Mouse (Mus musculus) intestine, embryonic 16.5 days (tissue): ENCODE data around the gene Foxred2. TPM values are rescaled to one million over a fixed set of nuclear protein-coding genes. Genes with fewer than 3 reads are reported as not detected.

Source experiments
- ATAC-seq: fragments of 200-750 bp; cut with Nextera tagmentation; 2 replicates; pipeline ENCODE4 v1.8.0; 2017; ENCODE audit warnings: moderate TSS enrichment, moderate library complexity
- H3K27ac ChIP-seq: fragments of 300-500 bp; sonication (generic); 2 replicates; pipeline ENCODE4 v1.5.1; 2014; ENCODE audit warnings: mild to moderate bottlenecking, low read length
- H3K27me3 ChIP-seq: fragments of 300-500 bp; sonication (generic); replicated peaks from 2 replicates; pipeline ENCODE4 v1.6.1; 2014; ENCODE audit warnings: low read length, control low read depth, mixed read lengths; ENCODE audit not compliant: control insufficient read depth, insufficient read depth
- H3K36me3 ChIP-seq: fragments of 300-500 bp; sonication (generic); 2 replicates; pipeline ENCODE4 v1.6.1; 2014; ENCODE audit warnings: low read length, control low read depth; ENCODE audit not compliant: control insufficient read depth, insufficient read depth
- H3K4me1 ChIP-seq: fragments of 300-500 bp; sonication (generic); 2 replicates; pipeline ENCODE4 v1.6.1; 2014; ENCODE audit warnings: low read length, control low read depth, mixed read lengths; ENCODE audit not compliant: control insufficient read depth, insufficient read depth
- H3K4me2 ChIP-seq: fragments of 300-500 bp; sonication (generic); 2 replicates; pipeline ENCODE4 v1.6.1; 2014; ENCODE audit warnings: low read depth, low read length, control low read depth
- H3K4me3 ChIP-seq: fragments of 300-500 bp; sonication (generic); 2 replicates; pipeline ENCODE4 v1.5.1; 2014; ENCODE audit warnings: mild to moderate bottlenecking, low read length
- H3K9ac ChIP-seq: fragments of 300-500 bp; sonication (generic); 2 replicates; pipeline ENCODE4 v1.6.1; 2014; ENCODE audit warnings: low read depth, low read length
- H3K9me3 ChIP-seq: fragments of 300-500 bp; sonication (generic); 2 replicates; pipeline ENCODE4 v1.6.1; 2016; ENCODE audit warnings: low read length, control low read depth; ENCODE audit not compliant: control insufficient read depth
- WGBS: fragments of 180-500 bp; shearing (Covaris S2); extraction: QIAGEN DNeasy Blood & Tissue Kit; methylation state at CpG from one replicate; pipeline ENCODE4 v1.1.7; 2014; 5-methylcytosine and 5-hydroxymethylcytosine counted together
- polyA plus RNA-seq: library from polyadenylated mRNA; unstranded; fragments of >200 nt; fragmentation: Nextera tagmentation; extraction: Ambion mirVana; gene quantifications from 2 replicates; pipeline ENCODE4 v1.2.1, GENCODE M21; 2015

The Foxred2 gene
- polyA plus RNA-seq, 1 experiment from 2014 or later: 1.8 TPM

DNA sequence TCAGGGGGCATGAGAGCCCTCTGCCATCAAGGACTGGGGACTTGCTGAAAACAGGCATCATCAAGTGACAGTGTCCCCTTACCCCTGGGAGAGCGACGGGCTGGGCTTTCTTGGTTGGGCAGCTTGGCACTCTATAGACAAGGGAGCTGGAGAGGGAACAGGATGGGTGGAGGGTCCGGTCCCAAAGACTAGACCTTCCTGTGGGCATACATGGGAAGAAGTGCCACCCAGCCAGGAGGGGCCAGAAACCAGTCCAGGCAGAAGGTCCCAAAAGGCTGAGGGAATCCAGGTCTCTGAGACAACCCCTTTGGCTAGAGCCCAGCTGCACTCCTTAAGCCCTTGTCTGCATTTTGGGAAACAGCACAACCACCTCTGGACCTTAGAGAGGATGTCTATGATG lies 42.0 kb downstream of the Foxred2 start:
- Histone ChIP-seq H3K36me3 (peaks cover 21% of the 10 kb centered on the region; the same call in 1 of the 2 replicates), H3K9me3 (no peaks in the 10 kb centered on the region), H3K9ac (no peak overlapping the region), H3K4me3 (no peak overlapping the region), H3K27ac (no peak overlapping the region), H3K4me1 (peaks cover 9% of the 10 kb centered on the region), H3K27me3 (no peaks in the 10 kb centered on the region), H3K4me2 (no peak overlapping the region)
- WGBS: 95% methylated on average over 3 of the region's 3 CpGs
- no peak for ATAC-seq

DNA sequence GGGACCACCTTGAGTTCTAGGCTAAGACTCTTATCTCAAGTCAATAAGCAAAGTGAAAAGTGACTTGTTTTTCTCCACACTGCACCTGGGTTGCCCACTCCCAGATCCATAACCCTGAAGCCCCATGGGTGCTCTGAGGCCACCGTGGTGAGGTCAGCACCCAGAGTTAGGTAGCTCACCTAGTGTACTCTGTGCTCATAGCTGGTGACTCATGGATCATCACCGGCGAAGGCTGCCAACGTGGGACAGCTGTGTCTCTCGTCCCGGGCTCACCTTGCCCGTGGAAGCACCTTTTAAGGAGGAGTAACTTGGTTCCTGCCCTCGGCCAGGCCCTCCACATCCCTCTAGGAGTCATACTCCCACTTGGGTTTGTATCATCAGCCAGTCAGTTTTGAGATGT lies 43.5 kb downstream of the Foxred2 start:
- Histone ChIP-seq H3K36me3 (peaks cover 16% of the 10 kb centered on the region; the same call in 1 of the 2 replicates), H3K4me2 (no peak overlapping the region), H3K9me3 (no peaks in the 10 kb centered on the region), H3K27me3 (no peaks in the 10 kb centered on the region), H3K4me3 (no peak overlapping the region), H3K4me1 (peaks cover 9% of the 10 kb centered on the region), H3K9ac (no peak overlapping the region), H3K27ac (no peak overlapping the region)
- ATAC-seq: no peak
- 74% methylated on average over 8 of the region's 8 CpGs for WGBS

DNA sequence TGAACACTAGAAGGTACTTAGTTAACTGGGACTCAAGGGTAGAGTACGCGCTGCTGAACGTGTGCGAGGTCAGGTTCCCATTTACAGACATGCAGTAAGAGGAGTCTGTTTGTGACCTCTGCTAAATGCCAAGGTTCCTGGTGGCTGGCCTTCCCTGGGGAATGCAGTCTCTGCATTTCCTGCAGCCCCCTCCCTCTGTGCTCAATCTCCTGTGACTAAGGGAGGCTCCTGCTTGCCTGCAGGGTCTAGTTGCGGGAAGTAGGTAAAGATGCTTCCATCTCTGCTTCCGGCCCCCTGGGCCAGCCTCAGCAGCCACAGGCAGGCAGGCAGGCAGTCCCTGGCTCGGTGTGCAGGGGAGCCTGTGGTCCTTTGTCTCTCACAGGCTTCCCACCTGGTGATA lies 43.9 kb downstream of the Foxred2 start:
- ATAC-seq: no peak
- H3K9me3 ChIP-seq: no peaks in the 10 kb centered on the region
- 59% methylated on average over 7 of the region's 7 CpGs for WGBS
- H3K36me3 ChIP-seq: peaks cover 16% of the 10 kb centered on the region; the same call in 1 of the 2 replicates
- no peak overlapping the region for H3K27ac ChIP-seq
- H3K27me3 ChIP-seq: no peaks in the 10 kb centered on the region
- H3K4me2 ChIP-seq: no peak overlapping the region
- no peak overlapping the region for H3K9ac ChIP-seq
- no peak overlapping the region for H3K4me3 ChIP-seq
- peaks cover 9% of the 10 kb centered on the region for H3K4me1 ChIP-seq

DNA sequence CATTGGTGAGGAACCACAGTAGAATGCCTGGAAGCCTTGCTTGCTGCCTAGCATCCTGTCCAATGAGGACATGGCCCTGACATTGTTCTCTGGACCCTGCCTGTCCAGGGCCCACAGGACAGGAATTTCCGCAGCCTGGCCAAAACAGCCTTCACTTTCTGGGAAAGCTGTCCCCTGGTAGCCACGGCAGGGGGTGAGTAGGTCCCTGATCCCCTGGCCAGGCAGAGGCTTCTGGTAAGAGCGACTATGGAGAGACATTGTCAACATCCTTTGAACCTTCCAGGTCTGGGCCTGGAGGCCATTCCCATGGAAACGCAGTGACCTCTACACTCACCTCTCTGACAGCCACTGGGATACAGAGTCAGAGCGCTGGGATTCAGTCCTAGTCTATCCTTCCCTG lies 44.5 kb downstream of the Foxred2 start:
- no peak for ATAC-seq

DNA sequence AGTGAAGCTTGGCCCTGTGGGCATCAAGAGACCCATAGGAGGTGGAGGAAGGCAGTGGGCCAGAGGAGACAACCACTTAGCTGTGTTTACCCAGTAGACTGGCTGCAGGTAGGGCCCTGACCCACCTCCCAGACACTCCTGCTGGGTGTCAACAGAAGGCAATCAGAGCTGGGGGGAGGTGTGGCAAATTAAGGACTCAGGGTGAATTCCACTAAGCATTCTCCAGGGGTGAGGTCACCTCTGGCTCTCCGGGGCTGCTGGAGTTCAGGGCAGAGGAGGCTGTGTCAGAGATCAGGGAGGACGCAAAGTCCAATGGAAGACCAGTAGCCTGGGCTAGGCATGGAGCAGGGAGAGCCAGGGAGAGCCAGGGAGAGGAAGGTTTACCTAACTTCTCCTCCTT lies 45.5 kb downstream of the Foxred2 start:
- peak; percentile 64 for ATAC-seq
- 19% methylated on average over 2 of the region's 2 CpGs for WGBS
- Histone ChIP-seq H3K4me2 (no peak overlapping the region), H3K36me3 (peaks cover 16% of the 10 kb centered on the region; the same call in 1 of the 2 replicates), H3K4me3 (no peak overlapping the region), H3K4me1 (peaks cover 14% of the 10 kb centered on the region), H3K9me3 (no peaks in the 10 kb centered on the region), H3K9ac (peak overlapping the region; percentile 24; the same call in 1 of the 2 replicates), H3K27me3 (no peaks in the 10 kb centered on the region), H3K27ac (no peak overlapping the region; the same call in 1 of the 2 replicates)

More for the DNA sequence above, 44.5 kb downstream of the Foxred2 start:
- Histone ChIP-seq H3K36me3 (peaks cover 16% of the 10 kb centered on the region; the same call in 1 of the 2 replicates), H3K4me1 (peaks cover 9% of the 10 kb centered on the region), H3K4me3 (no peak overlapping the region), H3K4me2 (no peak overlapping the region), H3K27ac (no peak overlapping the region), H3K9me3 (no peaks in the 10 kb centered on the region), H3K9ac (no peak overlapping the region), H3K27me3 (no peaks in the 10 kb centered on the region)
- WGBS: 49% methylated on average over 5 of the region's 5 CpGs

- peak; percentile 31; the same call in 1 of the 2 replicates for ATAC-seq
- Histone ChIP-seq H3K4me2 (no peak overlapping the region), H3K4me3 (no peak overlapping the region), H3K9ac (no peak overlapping the region), H3K27ac (0 out of 2 replicates have a peak overlapping the region, but pooled peaks have one; percentile 9), H3K4me1 (peaks cover 39% of the 10 kb centered on the region), H3K36me3 (no peaks in the 10 kb centered on the region), H3K27me3 (no peaks in the 10 kb centered on the region), H3K9me3 (no peaks in the 10 kb centered on the region)
- 45% methylated on average over 9 of the region's 9 CpGs for WGBS
Observed at GRCm38 (mm10) chr15:77907646-77908518, 48.6 kb downstream of the Foxred2 start.

DNA sequence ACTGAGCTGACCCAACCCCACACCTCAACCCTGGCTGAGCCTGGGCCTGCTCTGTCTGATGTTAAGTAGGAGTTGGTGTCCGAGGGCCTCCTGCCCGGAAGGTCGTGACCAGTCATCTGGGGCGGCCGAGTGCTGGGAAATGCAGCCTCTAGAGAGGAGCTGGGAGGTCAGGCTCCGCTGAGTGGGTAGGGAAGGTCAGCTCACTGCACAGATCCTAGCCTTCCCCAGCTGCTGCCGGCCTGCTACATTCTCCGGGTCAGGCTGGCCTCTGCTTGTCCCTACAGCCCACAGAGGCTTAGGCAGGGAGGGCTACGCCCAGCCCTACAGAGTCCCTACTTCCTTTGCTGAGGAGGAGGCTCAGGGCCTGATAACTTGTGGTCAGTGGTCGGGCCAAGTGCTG lies 50.0 kb downstream of the Foxred2 start:
- Histone ChIP-seq H3K9ac (peak overlapping the region; percentile 11; the same call in 1 of the 2 replicates), H3K27ac (no peak overlapping the region), H3K27me3 (no peaks in the 10 kb centered on the region), H3K4me1 (peaks cover 37% of the 10 kb centered on the region), H3K4me3 (no peak overlapping the region), H3K4me2 (no peak overlapping the region), H3K9me3 (no peaks in the 10 kb centered on the region), H3K36me3 (no peaks in the 10 kb centered on the region)
- WGBS: 68% methylated on average over 10 of the region's 10 CpGs
- ATAC-seq: no peak

- Histone ChIP-seq H3K4me2 (no peak overlapping the region), H3K27me3 (no peaks in the 10 kb centered on the region), H3K27ac (peak overlapping the region; percentile 80), H3K36me3 (no peaks in the 10 kb centered on the region), H3K9ac (peak overlapping the region; percentile 54), H3K9me3 (no peaks in the 10 kb centered on the region), H3K4me3 (no peak overlapping the region), H3K4me1 (peaks cover 34% of the 10 kb centered on the region)
- no peak for ATAC-seq
- WGBS: 82% methylated on average over 8 of the region's 8 CpGs
Observed at GRCm38 (mm10) chr15:77906081-77906480, 50.4 kb downstream of the Foxred2 start.

DNA sequence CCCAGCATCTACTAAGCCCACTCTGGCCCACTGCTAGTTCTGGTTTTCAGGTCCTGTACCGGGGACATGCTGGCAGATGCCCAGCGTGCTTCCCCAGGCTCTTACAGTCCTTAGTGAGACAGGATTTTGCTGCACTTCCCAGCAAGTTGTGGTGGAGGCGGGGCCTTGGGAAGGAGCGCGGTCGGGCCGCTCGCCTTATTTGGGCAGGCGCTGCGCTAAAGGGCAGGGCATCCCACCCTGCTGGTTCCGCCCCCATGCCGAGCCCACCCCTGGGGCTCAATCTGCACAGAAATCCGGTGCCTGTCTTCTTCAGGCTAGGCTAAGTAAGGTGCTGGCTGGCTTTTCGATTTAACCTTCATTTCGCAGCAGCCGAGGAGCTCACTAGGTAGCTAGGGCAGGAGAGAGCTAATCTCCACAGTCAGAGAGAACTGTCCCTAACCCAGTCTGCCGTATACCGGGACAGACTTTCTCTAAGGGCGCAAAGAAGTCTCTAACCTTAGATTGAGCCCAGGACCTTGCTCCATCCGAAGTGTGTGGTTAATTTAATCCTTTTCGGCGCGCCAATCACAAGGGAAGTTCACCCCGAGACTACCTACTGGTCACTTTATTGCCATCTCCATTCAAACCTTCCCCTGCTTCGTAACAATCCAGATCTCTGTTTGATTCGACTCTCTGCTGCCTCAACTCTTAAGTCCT lies 51.1 kb downstream of the Foxred2 start:
- no peaks in the 10 kb centered on the region for H3K27me3 ChIP-seq
- peak; percentile 85 for ATAC-seq
- peaks cover 30% of the 10 kb centered on the region for H3K4me1 ChIP-seq
- peak overlapping the region; percentile 42 for H3K4me3 ChIP-seq
- peak overlapping the region; percentile 54 for H3K9ac ChIP-seq
- H3K4me2 ChIP-seq: peak overlapping the region; percentile 59
- no peaks in the 10 kb centered on the region for H3K36me3 ChIP-seq
- H3K27ac ChIP-seq: peak overlapping the region; percentile 80
- no peaks in the 10 kb centered on the region for H3K9me3 ChIP-seq
- WGBS: 8% methylated on average over 26 of the region's 26 CpGs
